Mouse (Mus musculus) CH12.LX (cell line): ENCODE results near the gene Tgfbr3l. TPM values are rescaled to one million over a fixed set of nuclear protein-coding genes. Genes with fewer than 3 reads are reported as not detected.

ENCODE experiments used
- DNase-seq: peaks from one replicate; pipeline ENCODE4 v3.0.0-alpha.2; 2013; ENCODE audit errors: extremely low read depth
- H3K27ac ChIP-seq: 2 replicates; pipeline ENCODE4 v1.5.1; 2012; ENCODE audit warnings: low read depth, mild to moderate bottlenecking, control low read depth, moderate library complexity; ENCODE audit not compliant: insufficient read depth
- H3K27me3 ChIP-seq: replicated peaks from 2 replicates; pipeline ENCODE3; 2012; ENCODE audit warnings: inconsistent platforms
- H3K36me3 ChIP-seq, 2 experiments: replicated peaks in 1 of 2; 2 replicates each; pipeline versions ENCODE3 to v1.6.1; 2012; ENCODE audit warnings: inconsistent platforms in 1 of 2, low read length in 1 of 2, mild to moderate bottlenecking in 1 of 2, mixed read lengths in 1 of 2, moderate library complexity in 1 of 2; ENCODE audit not compliant: control insufficient read depth in 1 of 2, insufficient read depth in 1 of 2
- H3K4me1 ChIP-seq, 2 experiments: 2 replicates each; pipeline ENCODE4 v1.6.1; 2012; ENCODE audit warnings: inconsistent platforms in 1 of 2, moderate library complexity in 1 of 2; ENCODE audit not compliant: insufficient read depth in 2 of 2, control insufficient read depth in 1 of 2
- H3K4me2 ChIP-seq: 2 replicates; pipeline ENCODE4 v1.6.1; 2012; ENCODE audit warnings: low read depth, mild to moderate bottlenecking, control low read depth; ENCODE audit not compliant: poor library complexity, insufficient read depth, severe bottlenecking
- H3K4me3 ChIP-seq, 3 experiments: fragments of 150-350 bp in 1 of 3; sonication (generic) in 1 of 3; replicated peaks in 1 of 3; 2 replicates each; pipeline versions ENCODE3 to v1.5.1; 2011 to 2012; ENCODE audit warnings: low read depth in 2 of 3, low read length in 2 of 3, mild to moderate bottlenecking in 2 of 3, moderate library complexity in 2 of 3, control low read depth in 1 of 3, improper control_type of control experiment in 1 of 3, inconsistent platforms in 1 of 3, mixed read lengths in 1 of 3; ENCODE audit not compliant: poor library complexity in 1 of 3
- H3K79me2 ChIP-seq: replicated peaks from 2 replicates; pipeline ENCODE4 v1.6.1; 2012; ENCODE audit warnings: mild to moderate bottlenecking, moderate library complexity; ENCODE audit not compliant: control insufficient read depth, poor library complexity, insufficient read depth, severe bottlenecking; ENCODE audit errors: extremely low read depth
- H3K9ac ChIP-seq: 2 replicates; pipeline ENCODE4 v1.6.1; 2012; ENCODE audit warnings: low read depth, mild to moderate bottlenecking, control low read depth, moderate library complexity; ENCODE audit not compliant: insufficient read depth
- H3K9me3 ChIP-seq: replicated peaks from 2 replicates; pipeline ENCODE3; 2012; ENCODE audit warnings: low read length, inconsistent platforms, mixed read lengths
- CHD1 ChIP-seq: IDR thresholded peaks from 2 replicates; pipeline ENCODE4 v1.6.1; 2012; ENCODE audit warnings: low read depth, low read length, improper control_type of control experiment, inconsistent platforms
- CHD2 ChIP-seq: IDR thresholded peaks from 2 replicates; pipeline ENCODE4 v1.6.1; 2011; ENCODE audit warnings: low read length, improper control_type of control experiment
- CTCF ChIP-seq, 2 experiments: IDR thresholded peaks in 1 of 2; conservative IDR thresholded peaks in 1 of 2; 2 replicates each; pipeline ENCODE4 v1.5.1; 2011 to 2012; ENCODE audit warnings: low read depth in 2 of 2, low read length in 2 of 2, improper control_type of control experiment in 1 of 2, inconsistent platforms in 1 of 2, mild to moderate bottlenecking in 1 of 2, moderate library complexity in 1 of 2
- E2F4 ChIP-seq: IDR thresholded peaks from 2 replicates; pipeline ENCODE4 v1.6.1; 2011; ENCODE audit warnings: low read depth, low read length, improper control_type of control experiment; ENCODE audit not compliant: insufficient replicate concordance
- ELF1 ChIP-seq: IDR thresholded peaks from 2 replicates; pipeline ENCODE4 v1.6.1; 2014; ENCODE audit warnings: low read depth, mild to moderate bottlenecking, inconsistent platforms, low read length, improper control_type of control experiment
- EP300 ChIP-seq: IDR thresholded peaks from 2 replicates; pipeline ENCODE4 v1.6.1; 2011; ENCODE audit warnings: low read length, improper control_type of control experiment
- GABPA ChIP-seq: IDR thresholded peaks from 2 replicates; pipeline ENCODE4 v1.6.1; 2012; ENCODE audit warnings: low read depth, low read length, improper control_type of control experiment, inconsistent platforms; ENCODE audit not compliant: insufficient replicate concordance
- HCFC1 ChIP-seq: IDR thresholded peaks from 2 replicates; pipeline ENCODE4 v1.6.1; 2012; ENCODE audit warnings: low read depth, mild to moderate bottlenecking, inconsistent platforms, low read length, improper control_type of control experiment
- IRF4 ChIP-seq: IDR thresholded peaks from 2 replicates; pipeline ENCODE4 v1.6.1; 2014; ENCODE audit warnings: low read depth, mild to moderate bottlenecking, inconsistent platforms, low read length, improper control_type of control experiment
- JUN ChIP-seq: IDR thresholded peaks from 2 replicates; pipeline ENCODE4 v1.6.1; 2011; ENCODE audit warnings: low read depth, mild to moderate bottlenecking, low read length, improper control_type of control experiment, moderate library complexity; ENCODE audit not compliant: insufficient read depth
- KAT2A ChIP-seq: IDR thresholded peaks from 2 replicates; pipeline ENCODE4 v1.6.1; 2012; ENCODE audit warnings: low read length, improper control_type of control experiment, inconsistent platforms; ENCODE audit not compliant: insufficient replicate concordance
- MAX ChIP-seq: IDR thresholded peaks from 2 replicates; pipeline ENCODE4 v1.6.1; 2011; ENCODE audit warnings: low read length, improper control_type of control experiment
- MAZ ChIP-seq: IDR thresholded peaks from 2 replicates; pipeline ENCODE4 v1.6.1; 2012; ENCODE audit warnings: low read depth, mild to moderate bottlenecking, inconsistent platforms, low read length, improper control_type of control experiment, moderate library complexity
- MEF2A ChIP-seq: IDR thresholded peaks from 2 replicates; pipeline ENCODE4 v1.6.1; 2014; ENCODE audit warnings: low read depth, mild to moderate bottlenecking, inconsistent platforms, low read length, improper control_type of control experiment, borderline replicate concordance
- MXI1 ChIP-seq: IDR thresholded peaks from 2 replicates; pipeline ENCODE4 v1.6.1; 2011; ENCODE audit warnings: mild to moderate bottlenecking, low read depth, low read length, improper control_type of control experiment
- NELFE ChIP-seq: IDR thresholded peaks from 2 replicates; pipeline ENCODE4 v1.6.1; 2011; ENCODE audit warnings: low read depth, low read length, improper control_type of control experiment
- POLR2A ChIP-seq: IDR thresholded peaks from 2 replicates; pipeline ENCODE4 v1.6.1; 2011; ENCODE audit warnings: low read depth, mild to moderate bottlenecking, improper control_type of control experiment, low read length
- RAD21 ChIP-seq: IDR thresholded peaks from 2 replicates; pipeline ENCODE4 v1.6.1; 2011; ENCODE audit warnings: low read depth, mild to moderate bottlenecking, low read length, improper control_type of control experiment, moderate library complexity
- RCOR1 ChIP-seq: conservative IDR thresholded peaks from 2 replicates; pipeline ENCODE4 v1.6.1; 2012; ENCODE audit warnings: low read depth, mild to moderate bottlenecking, inconsistent platforms, low read length, improper control_type of control experiment
- SMC3 ChIP-seq: IDR thresholded peaks from 2 replicates; pipeline ENCODE4 v1.6.1; 2011; ENCODE audit warnings: low read depth, low read length, improper control_type of control experiment
- TBP ChIP-seq: conservative IDR thresholded peaks from 2 replicates; pipeline ENCODE4 v1.6.1; 2011; ENCODE audit warnings: low read depth, low read length, improper control_type of control experiment
- TCF12 ChIP-seq: IDR thresholded peaks from 2 replicates; pipeline ENCODE4 v1.6.1; 2014; ENCODE audit warnings: low read depth, mild to moderate bottlenecking, inconsistent platforms, low read length, improper control_type of control experiment
- UBTF ChIP-seq: IDR thresholded peaks from 2 replicates; pipeline ENCODE4 v1.6.1; 2012; ENCODE audit warnings: low read depth, mild to moderate bottlenecking, inconsistent platforms, low read length, improper control_type of control experiment, moderate library complexity
- USF1 ChIP-seq: IDR thresholded peaks from 2 replicates; pipeline ENCODE4 v1.6.1; 2014; ENCODE audit warnings: low read depth, mild to moderate bottlenecking, inconsistent platforms, low read length, improper control_type of control experiment
- USF2 ChIP-seq: conservative IDR thresholded peaks from 2 replicates; pipeline ENCODE4 v1.6.1; 2011; ENCODE audit warnings: low read depth, low read length, improper control_type of control experiment
- ZC3H11A ChIP-seq: IDR thresholded peaks from 2 replicates; pipeline ENCODE4 v1.6.1; 2012; ENCODE audit warnings: low read depth, mild to moderate bottlenecking, inconsistent platforms, low read length, improper control_type of control experiment
- ZKSCAN1 ChIP-seq: IDR thresholded peaks from 2 replicates; pipeline ENCODE4 v1.6.1; 2012; ENCODE audit warnings: low read depth, inconsistent platforms, low read length, improper control_type of control experiment, borderline replicate concordance
- ZMIZ1 ChIP-seq: IDR thresholded peaks from 2 replicates; pipeline ENCODE4 v1.6.1; 2012; ENCODE audit warnings: low read depth, mild to moderate bottlenecking, inconsistent platforms, low read length, improper control_type of control experiment
- dilution Hi-C: fragments of 300-500 bp; cut with MboI; formaldehyde crosslinking; loops from 2 replicates; pipeline ENCODE4 v1.14.3; 2020; ENCODE audit warnings: low sequenced_read_pairs; ENCODE audit not compliant: extremely low pct_unique_long_range_greater_than_20kb, extremely low pct_ligation_motif_present
- in situ Hi-C: fragments of 300-500 bp; cut with MboI; formaldehyde crosslinking; loops from 3 replicates; pipeline ENCODE4 v1.14.3; 2019; ENCODE audit warnings: low sequenced_read_pairs, low pct_ligation_motif_present, low pct_unique_long_range_greater_than_20kb, mixed read lengths
- polyA plus RNA-seq: library from polyadenylated mRNA; unstranded; fragments of >175 nt; gene quantifications from 2 replicates; pipeline ENCODE4 v1.2.1, GENCODE M21; 2012; ENCODE audit warnings: low read depth; ENCODE audit not compliant: insufficient read length
- total RNA-seq, 2 experiments: library from RNA; depleted of rRNA; stranded (reverse); fragments of 300-350 nt in 1 of 2; fragments of >200 nt in 1 of 2; gene quantifications; 2 replicates each; pipeline ENCODE4 v1.2.3; 2012 to 2014

Gene Tgfbr3l
- total and polyA plus RNA-seq, 3 experiments: 2.0 to 13.3 (median 4.5) TPM

DNA sequence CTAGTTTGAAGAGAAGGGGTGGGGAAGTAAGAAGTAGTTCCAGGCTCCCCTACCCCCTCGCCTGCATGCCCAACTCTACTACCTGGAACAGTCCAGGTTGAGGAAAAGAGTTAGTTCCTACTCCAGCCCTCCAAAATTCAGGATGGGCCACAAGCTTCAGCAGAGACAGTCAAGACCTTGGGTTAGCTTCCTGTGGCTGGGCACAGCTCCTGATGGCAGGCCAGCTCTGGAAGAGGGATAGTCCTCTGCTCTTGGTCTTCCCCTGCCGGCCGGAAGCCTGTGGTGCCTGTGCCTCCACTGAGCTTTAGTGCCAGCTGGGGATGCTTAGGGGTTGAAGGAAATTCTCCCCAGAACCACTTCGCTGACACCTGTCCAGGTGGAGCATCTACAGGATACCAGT, 21.7 kb upstream of the Tgfbr3l start:
- Histone ChIP-seq H3K27me3 (peaks cover 16% of the 10 kb centered on the region), H3K4me3 (no peak overlapping the region)
- dilution Hi-C loops: no loop called here

GRCm38 (mm10) chr8:4226739-4227347, 21.2 kb upstream of the Tgfbr3l start, which contains the start of gene Lrrc8e:
Lrrc8e (plus strand) TSS chr8:4226827.
- no peak within 1 kb of the TSS for H3K4me3 ChIP-seq

More for the DNA sequence above, 21.7 kb upstream of the Tgfbr3l start:
- Histone ChIP-seq H3K9ac (no peak overlapping the region), H3K36me3 (no peaks in the 10 kb centered on the region), H3K79me2 (no peaks in the 10 kb centered on the region), H3K4me1 (peaks cover 0 to 4% of the 10 kb centered on the region in 2 experiments; a peak in 1 of 4 replicates), H3K9me3 (no peaks in the 10 kb centered on the region), H3K4me2 (no peak overlapping the region), H3K27ac (no peak overlapping the region)
- DNase-seq: no peak
- in situ Hi-C loops: no loop called here
- no peak for TF ChIP-seq RCOR1
- TF ChIP-seq ZKSCAN1: no peak
- TF ChIP-seq ELF1: no peak
- no peak for TF ChIP-seq KAT2A

GRCm38 (mm10) chr8:4227919-4228318, 20.1 kb upstream of the Tgfbr3l start:
- H3K36me3 ChIP-seq: no peaks in the 10 kb centered on the region
- no peak for TF ChIP-seq MAX
- no peak for TF ChIP-seq JUN
- no peak for TF ChIP-seq ELF1
- TF ChIP-seq RAD21: no peak
- no peak for TF ChIP-seq ZMIZ1
- TF ChIP-seq EP300: no peak
- TF ChIP-seq KAT2A: no peak
- no peak for TF ChIP-seq CTCF (conservative IDR thresholded peaks at IDR 0.05 in 1 of 2, IDR thresholded peaks at IDR 0.05 in 1 of 2; ENCODE audit: low read depth in 2 of 2, low read length in 2 of 2)
- TF ChIP-seq CHD1: no peak
- TF ChIP-seq GABPA: no peak
- no peak for TF ChIP-seq NELFE
- no peak for TF ChIP-seq MAZ
- no peak for TF ChIP-seq ZKSCAN1
- no peak for TF ChIP-seq CHD2
- no peak for TF ChIP-seq HCFC1
- TF ChIP-seq, all 38 proteins: peak for 0
- DNase-seq: no peak
- no peak overlapping the region for H3K4me3 ChIP-seq
- in situ Hi-C loops (no loop called here), dilution Hi-C loops (no loop called here)
- peaks cover 18% of the 10 kb centered on the region for H3K27me3 ChIP-seq
- no peaks in the 10 kb centered on the region for H3K9me3 ChIP-seq
- H3K79me2 ChIP-seq: no peaks in the 10 kb centered on the region
- H3K9ac ChIP-seq: no peak overlapping the region
- peaks cover 0 to 4% of the 10 kb centered on the region in 2 experiments; a peak in 1 of 4 replicates for H3K4me1 ChIP-seq
- no peak overlapping the region for H3K27ac ChIP-seq
- no peak overlapping the region for H3K4me2 ChIP-seq

More at GRCm38 (mm10) chr8:4226739-4227347, 21.2 kb upstream of the Tgfbr3l start, which contains the start of gene Lrrc8e:
- dilution Hi-C loops: no loop called here
- H3K4me1 ChIP-seq: peaks cover 0 to 4% of the 10 kb centered on the region in 2 experiments; a peak in 1 of 4 replicates
- H3K4me2 ChIP-seq: no peak within 1 kb of the TSS
- no peaks in the 10 kb centered on the region for H3K9me3 ChIP-seq
- no peak within 1 kb of the TSS for H3K27ac ChIP-seq
- H3K9ac ChIP-seq: no peak within 1 kb of the TSS
- no peaks in the 10 kb centered on the region for H3K36me3 ChIP-seq
- no peak for DNase-seq
- TF ChIP-seq E2F4: no peak
- TF ChIP-seq CTCF (conservative IDR thresholded peaks at IDR 0.05 in 1 of 2, IDR thresholded peaks at IDR 0.05 in 1 of 2; ENCODE audit: low read depth in 2 of 2, low read length in 2 of 2): no peak
- no peak for TF ChIP-seq SMC3
- TF ChIP-seq RAD21: no peak
- TF ChIP-seq MXI1: no peak
- no peak for TF ChIP-seq CHD1
- TF ChIP-seq KAT2A: no peak
- no peak for TF ChIP-seq USF1
- no peak for TF ChIP-seq NELFE
- TF ChIP-seq POLR2A: no peak
- no peak for TF ChIP-seq USF2
- TF ChIP-seq HCFC1: no peak
- no peak for TF ChIP-seq CHD2
- TF ChIP-seq ZC3H11A: no peak
- TF ChIP-seq IRF4: no peak
- TF ChIP-seq GABPA: no peak
- TF ChIP-seq TBP: no peak
- no peak for TF ChIP-seq MEF2A
- no peak for TF ChIP-seq UBTF
- TF ChIP-seq TCF12: no peak
- TF ChIP-seq, all 38 proteins: peak for 0
- H3K79me2 ChIP-seq: no peaks in the 10 kb centered on the region
- in situ Hi-C loops: no loop called here
- H3K27me3 ChIP-seq: peaks cover 16% of the 10 kb centered on the region
